Mouse (Mus musculus) small intestine, adult 2 months (tissue): ENCODE measurements around the gene Pkd1.

Source experiments
- CTCF ChIP-seq: fragments of 200-500 bp; IDR thresholded peaks from 2 replicates; pipeline ENCODE4 v1.5.1; 2012; ENCODE audit warnings: low read depth, mild to moderate bottlenecking, control low read depth, inconsistent platforms, low read length, moderate library complexity, mixed read lengths; ENCODE audit not compliant: insufficient replicate concordance, insufficient read length; ENCODE audit errors: extremely low read depth
- POLR2A ChIP-seq: fragments of 200-500 bp; IDR thresholded peaks from 2 replicates; pipeline ENCODE4 v1.6.1; 2012; ENCODE audit warnings: low read depth, mild to moderate bottlenecking, control low read depth, inconsistent platforms, low read length, moderate library complexity

DNA sequence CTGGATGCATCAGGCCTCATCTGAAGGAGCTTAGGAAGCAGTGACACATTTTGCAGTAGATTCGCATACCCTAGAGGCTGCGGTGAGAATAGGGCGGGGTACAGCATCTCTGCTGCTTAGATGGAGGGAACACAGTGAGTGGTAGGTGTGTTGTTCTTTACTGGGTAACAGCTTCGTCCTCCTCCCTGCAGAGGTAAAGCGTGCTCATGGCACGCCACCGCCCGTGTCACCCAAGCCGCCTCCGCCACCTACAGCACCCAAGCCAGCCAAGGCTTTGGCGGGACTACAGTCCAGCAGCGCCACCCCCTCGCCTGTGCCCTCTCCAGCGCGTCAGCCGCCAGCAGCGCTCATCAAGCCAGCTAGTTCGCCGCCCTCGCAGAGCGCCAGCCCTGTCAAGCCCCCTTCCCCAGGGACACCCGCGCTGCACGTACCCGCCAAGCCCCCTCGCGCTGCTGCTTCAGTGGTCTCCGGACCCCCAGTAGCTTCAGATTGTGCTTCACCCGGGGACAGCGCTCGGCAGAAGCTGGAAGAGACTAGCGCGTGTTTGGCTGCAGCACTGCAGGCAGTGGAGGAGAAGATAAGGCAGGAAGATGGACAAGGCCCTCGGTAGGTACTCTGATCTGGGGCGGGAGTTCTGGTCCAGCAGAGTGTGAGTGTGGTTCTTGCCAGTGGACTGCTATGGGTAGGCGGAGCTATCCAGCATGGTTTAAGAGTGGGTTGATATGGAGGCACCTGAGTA is 43.1 kb upstream of the Pkd1 start:
- no peak for TF ChIP-seq CTCF
- no peak for TF ChIP-seq POLR2A
